Mouse (Mus musculus): Measurements from ENCODE around the gene Lmf1. TPM values are rescaled to one million over a fixed set of nuclear protein-coding genes. Genes with fewer than 3 reads are reported as not detected.

Gene Lmf1
- polyA plus RNA-seq, 1 experiment from 2014 or later = 36.3 TPM

- Histone ChIP-seq H3K9ac (ENCODE audit: low read length) (0 out of 2 replicates have a peak overlapping the region, but pooled peaks have one; percentile 16), H3K27ac (replicated peaks in 1 of 2; ENCODE audit: control insufficient read depth in 1 of 2, insufficient read depth in 1 of 2, low read depth in 2 of 2, low read length in 2 of 2) (no peak overlapping the region), H3K36me3 (ENCODE audit: control insufficient read depth, insufficient read depth, low read length) (peaks cover 30% of the 10 kb centered on the region), H3K27me3 (ENCODE audit: control insufficient read depth, insufficient read depth, low read length) (no peaks in the 10 kb centered on the region), H3K4me1 (ENCODE audit: control insufficient read depth in 2 of 2, insufficient read depth in 2 of 2, low read length in 2 of 2) (peaks cover 2 to 8% of the 10 kb centered on the region in 2 experiments; a peak in 2 of 4 replicates), H3K4me2 (ENCODE audit: low read length) (no peak overlapping the region), H3K9me3 (ENCODE audit: control insufficient read depth, low read length) (no peaks in the 10 kb centered on the region), H3K4me3 (ENCODE audit: control insufficient read depth in 1 of 2, insufficient read depth in 1 of 2, low read depth in 1 of 2, low read length in 2 of 2) (no peak overlapping the region)
- 75% methylated on average over 13 of the region's 13 CpGs for WGBS
- ATAC-seq (ENCODE audit: insufficient number of reproducible peaks, insufficient read depth, low FRiP score, low read depth) = no peak
Observed at GRCm38 (mm10) chr17:25643517-25644294, 64.8 kb downstream of the Lmf1 start.

GRCm38 (mm10) chr17:25644761-25645160 lies 65.9 kb downstream of the Lmf1 start:
- no peak for ATAC-seq (ENCODE audit: insufficient number of reproducible peaks, insufficient read depth, low FRiP score, low read depth)
- no peaks in the 10 kb centered on the region for H3K9me3 ChIP-seq (ENCODE audit: control insufficient read depth, low read length)
- WGBS = 98% methylated on average over 3 of the region's 3 CpGs
- H3K4me2 ChIP-seq (ENCODE audit: low read length) = no peak overlapping the region
- H3K27me3 ChIP-seq (ENCODE audit: control insufficient read depth, insufficient read depth, low read length) = no peaks in the 10 kb centered on the region
- no peak overlapping the region for H3K4me3 ChIP-seq (ENCODE audit: control insufficient read depth in 1 of 2, insufficient read depth in 1 of 2, low read depth in 1 of 2, low read length in 2 of 2)
- no peak overlapping the region for H3K27ac ChIP-seq (replicated peaks in 1 of 2; ENCODE audit: control insufficient read depth in 1 of 2, insufficient read depth in 1 of 2, low read depth in 2 of 2, low read length in 2 of 2)
- no peak overlapping the region for H3K9ac ChIP-seq (ENCODE audit: low read length)
- peaks cover 2 to 8% of the 10 kb centered on the region in 2 experiments; a peak in 3 of 4 replicates for H3K4me1 ChIP-seq (ENCODE audit: control insufficient read depth in 2 of 2, insufficient read depth in 2 of 2, low read length in 2 of 2)
- peaks cover 40% of the 10 kb centered on the region for H3K36me3 ChIP-seq (ENCODE audit: control insufficient read depth, insufficient read depth, low read length)

GRCm38 (mm10) chr17:25645661-25646060 lies 66.8 kb downstream of the Lmf1 start:
- WGBS = 91% methylated on average over 9 of the region's 9 CpGs
- ATAC-seq (ENCODE audit: insufficient number of reproducible peaks, insufficient read depth, low FRiP score, low read depth) = no peak
- no peak overlapping the region for H3K4me3 ChIP-seq (ENCODE audit: control insufficient read depth in 1 of 2, insufficient read depth in 1 of 2, low read depth in 1 of 2, low read length in 2 of 2)
- H3K27ac ChIP-seq (replicated peaks in 1 of 2; ENCODE audit: control insufficient read depth in 1 of 2, insufficient read depth in 1 of 2, low read depth in 2 of 2, low read length in 2 of 2) = no peak overlapping the region
- no peaks in the 10 kb centered on the region for H3K27me3 ChIP-seq (ENCODE audit: control insufficient read depth, insufficient read depth, low read length)
- H3K9ac ChIP-seq (ENCODE audit: low read length) = no peak overlapping the region
- no peaks in the 10 kb centered on the region for H3K9me3 ChIP-seq (ENCODE audit: control insufficient read depth, low read length)
- peaks cover 47% of the 10 kb centered on the region for H3K36me3 ChIP-seq (ENCODE audit: control insufficient read depth, insufficient read depth, low read length)
- peaks cover 2 to 4% of the 10 kb centered on the region in 2 experiments; a peak in 2 of 4 replicates for H3K4me1 ChIP-seq (ENCODE audit: control insufficient read depth in 2 of 2, insufficient read depth in 2 of 2, low read length in 2 of 2)
- H3K4me2 ChIP-seq (ENCODE audit: low read length) = no peak overlapping the region

GRCm38 (mm10) chr17:25647901-25648300 lies 69.0 kb downstream of the Lmf1 start:
- Histone ChIP-seq H3K9ac (ENCODE audit: low read length) (no peak overlapping the region), H3K4me2 (ENCODE audit: low read length) (no peak overlapping the region), H3K4me3 (ENCODE audit: control insufficient read depth in 1 of 2, insufficient read depth in 1 of 2, low read depth in 1 of 2, low read length in 2 of 2) (no peak overlapping the region), H3K9me3 (ENCODE audit: control insufficient read depth, low read length) (no peaks in the 10 kb centered on the region), H3K27ac (replicated peaks in 1 of 2; ENCODE audit: control insufficient read depth in 1 of 2, insufficient read depth in 1 of 2, low read depth in 2 of 2, low read length in 2 of 2) (no peak overlapping the region), H3K27me3 (ENCODE audit: control insufficient read depth, insufficient read depth, low read length) (no peaks in the 10 kb centered on the region), H3K36me3 (ENCODE audit: control insufficient read depth, insufficient read depth, low read length) (peaks cover 47% of the 10 kb centered on the region), H3K4me1 (ENCODE audit: control insufficient read depth in 2 of 2, insufficient read depth in 2 of 2, low read length in 2 of 2) (peaks cover 2 to 4% of the 10 kb centered on the region in 2 experiments; a peak in 2 of 4 replicates)
- 0 out of 2 replicates have a peak, but pooled peaks have one; percentile 19 for ATAC-seq (ENCODE audit: insufficient number of reproducible peaks, insufficient read depth, low FRiP score, low read depth)
- 76% methylated on average over 10 of the region's 10 CpGs for WGBS

- no peak overlapping the region for H3K4me2 ChIP-seq (ENCODE audit: low read length)
- H3K4me1 ChIP-seq (ENCODE audit: control insufficient read depth in 2 of 2, insufficient read depth in 2 of 2, low read length in 2 of 2) = peaks cover under 1 to 4% of the 10 kb centered on the region in 2 experiments; a peak in 2 of 4 replicates
- peaks cover 47% of the 10 kb centered on the region for H3K36me3 ChIP-seq (ENCODE audit: control insufficient read depth, insufficient read depth, low read length)
- H3K9ac ChIP-seq (ENCODE audit: low read length) = no peak overlapping the region
- H3K9me3 ChIP-seq (ENCODE audit: control insufficient read depth, low read length) = no peaks in the 10 kb centered on the region
- no peak overlapping the region for H3K4me3 ChIP-seq (ENCODE audit: control insufficient read depth in 1 of 2, insufficient read depth in 1 of 2, low read depth in 1 of 2, low read length in 2 of 2)
- WGBS = 48% methylated on average over 15 of the region's 15 CpGs
- H3K27ac ChIP-seq (replicated peaks in 1 of 2; ENCODE audit: control insufficient read depth in 1 of 2, insufficient read depth in 1 of 2, low read depth in 2 of 2, low read length in 2 of 2) = no peak overlapping the region
- peak; percentile 28; the same call in 1 of the 2 replicates for ATAC-seq (ENCODE audit: insufficient number of reproducible peaks, insufficient read depth, low FRiP score, low read depth)
- no peaks in the 10 kb centered on the region for H3K27me3 ChIP-seq (ENCODE audit: control insufficient read depth, insufficient read depth, low read length)
Observed at GRCm38 (mm10) chr17:25648678-25649216, 69.9 kb downstream of the Lmf1 start.

GRCm38 (mm10) chr17:25650726-25651125 lies 71.8 kb downstream of the Lmf1 start:
- Histone ChIP-seq H3K9ac (ENCODE audit: low read length) (no peak overlapping the region), H3K27ac (replicated peaks in 1 of 2; ENCODE audit: control insufficient read depth in 1 of 2, insufficient read depth in 1 of 2, low read depth in 2 of 2, low read length in 2 of 2) (no peak overlapping the region), H3K9me3 (ENCODE audit: control insufficient read depth, low read length) (no peaks in the 10 kb centered on the region), H3K4me1 (ENCODE audit: control insufficient read depth in 2 of 2, insufficient read depth in 2 of 2, low read length in 2 of 2) (peaks cover 0 to 4% of the 10 kb centered on the region in 2 experiments; a peak in 2 of 4 replicates), H3K27me3 (ENCODE audit: control insufficient read depth, insufficient read depth, low read length) (no peaks in the 10 kb centered on the region), H3K36me3 (ENCODE audit: control insufficient read depth, insufficient read depth, low read length) (peaks cover 55% of the 10 kb centered on the region), H3K4me2 (ENCODE audit: low read length) (no peak overlapping the region), H3K4me3 (ENCODE audit: control insufficient read depth in 1 of 2, insufficient read depth in 1 of 2, low read depth in 1 of 2, low read length in 2 of 2) (no peak overlapping the region)
- 85% methylated on average over 7 of the region's 7 CpGs for WGBS
- ATAC-seq (ENCODE audit: insufficient number of reproducible peaks, insufficient read depth, low FRiP score, low read depth) = no peak

GRCm38 (mm10) chr17:25652272-25652671 lies 73.4 kb downstream of the Lmf1 start:
- 85% methylated on average over 8 of the region's 8 CpGs for WGBS
- no peak for ATAC-seq (ENCODE audit: insufficient number of reproducible peaks, insufficient read depth, low FRiP score, low read depth)
- no peak overlapping the region for H3K27ac ChIP-seq (replicated peaks in 1 of 2; ENCODE audit: control insufficient read depth in 1 of 2, insufficient read depth in 1 of 2, low read depth in 2 of 2, low read length in 2 of 2)
- H3K9ac ChIP-seq (ENCODE audit: low read length) = no peak overlapping the region
- no peak overlapping the region for H3K4me3 ChIP-seq (ENCODE audit: control insufficient read depth in 1 of 2, insufficient read depth in 1 of 2, low read depth in 1 of 2, low read length in 2 of 2)
- H3K4me2 ChIP-seq (ENCODE audit: low read length) = no peak overlapping the region
- H3K36me3 ChIP-seq (ENCODE audit: control insufficient read depth, insufficient read depth, low read length) = peaks cover 53% of the 10 kb centered on the region
- H3K9me3 ChIP-seq (ENCODE audit: control insufficient read depth, low read length) = no peaks in the 10 kb centered on the region
- H3K4me1 ChIP-seq (ENCODE audit: control insufficient read depth in 2 of 2, insufficient read depth in 2 of 2, low read length in 2 of 2) = peaks cover 0 to 7% of the 10 kb centered on the region in 2 experiments; a peak in 3 of 4 replicates
- H3K27me3 ChIP-seq (ENCODE audit: control insufficient read depth, insufficient read depth, low read length) = no peaks in the 10 kb centered on the region
